Mouse (Mus musculus): Measurements from ENCODE around the gene Mas1. TPM values are rescaled to one million over a fixed set of nuclear protein-coding genes. Genes with fewer than 3 reads are reported as not detected.

The Mas1 gene
- polyA plus RNA-seq, 1 experiment from 2014 or later: 1.7 TPM

DNA sequence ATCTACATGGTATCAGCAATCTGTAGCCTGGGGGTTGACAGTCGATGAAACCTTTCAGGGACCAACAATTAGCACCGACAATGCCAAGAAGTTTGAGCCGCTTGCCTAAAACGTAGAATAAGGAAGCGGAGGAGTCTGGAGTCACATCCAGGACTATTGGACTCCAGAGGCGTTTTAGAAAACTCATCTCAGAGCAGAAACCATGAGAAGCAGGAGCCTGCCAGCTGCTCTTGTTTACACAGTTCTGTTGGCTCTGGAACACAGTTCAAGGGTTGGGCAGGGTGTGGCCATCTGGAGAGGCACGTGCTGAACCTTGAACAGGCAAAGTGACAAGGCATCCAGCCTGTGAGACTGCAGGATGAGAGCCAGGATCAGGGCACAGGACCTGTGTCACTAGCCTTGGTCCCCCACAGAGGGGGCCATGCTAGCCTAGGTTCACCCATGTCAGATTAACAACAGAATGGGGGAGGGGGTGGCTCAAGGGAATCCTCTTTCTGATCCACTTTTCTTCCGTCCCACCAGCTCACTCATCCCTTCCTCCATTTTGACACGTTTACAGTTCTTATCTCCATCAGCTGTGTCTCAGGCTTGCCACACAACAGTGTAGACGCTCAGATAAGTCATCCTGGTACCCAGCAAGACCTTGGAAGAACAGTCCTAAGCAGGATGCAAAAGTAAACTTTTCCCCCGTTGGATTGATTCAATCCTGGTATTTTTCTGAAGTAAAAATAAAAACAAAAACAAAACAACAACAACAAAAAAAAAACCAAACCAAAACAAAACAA, 75.3 kb downstream of the Mas1 start:
- WGBS: 63% methylated on average over 11 of the region's 11 CpGs
- peaks cover 59% of the 10 kb centered on the region for H3K4me1 ChIP-seq
- H3K4me2 ChIP-seq (replicated peaks): no peak overlapping the region
- peaks cover 11% of the 10 kb centered on the region for H3K36me3 ChIP-seq
- H3K27ac ChIP-seq: peak overlapping the region; percentile 69
- H3K9me3 ChIP-seq: peaks cover 11% of the 10 kb centered on the region
- H3K27me3 ChIP-seq: no peaks in the 10 kb centered on the region
- ATAC-seq (ENCODE audit: low FRiP score, low read depth): no peak
- no peak overlapping the region for H3K9ac ChIP-seq
- no peak overlapping the region for H3K4me3 ChIP-seq

- H3K9me3 ChIP-seq: peaks cover 12% of the 10 kb centered on the region
- WGBS: 11% methylated on average over 4 of the region's 4 CpGs
- no peak overlapping the region for H3K4me3 ChIP-seq
- H3K36me3 ChIP-seq: peaks cover 14% of the 10 kb centered on the region
- H3K4me2 ChIP-seq (replicated peaks): peak overlapping the region; percentile 38; the same call in 1 of the 2 replicates
- peak overlapping the region; percentile 94 for H3K27ac ChIP-seq
- peak; percentile 67 for ATAC-seq (ENCODE audit: low FRiP score, low read depth)
- no peaks in the 10 kb centered on the region for H3K27me3 ChIP-seq
- H3K9ac ChIP-seq: no peak overlapping the region
- H3K4me1 ChIP-seq: peaks cover 59% of the 10 kb centered on the region
Observed at GRCm38 (mm10) chr17:12791420-12791819, 76.5 kb downstream of the Mas1 start.

- Histone ChIP-seq H3K9ac (peak overlapping the region; percentile 31; the same call in 1 of the 2 replicates), H3K36me3 (peaks cover 14% of the 10 kb centered on the region), H3K4me3 (no peak overlapping the region), H3K4me2 (replicated peaks) (peak overlapping the region; percentile 38), H3K4me1 (peaks cover 59% of the 10 kb centered on the region), H3K27ac (peak overlapping the region; percentile 94), H3K27me3 (no peaks in the 10 kb centered on the region), H3K9me3 (peaks cover 12% of the 10 kb centered on the region)
- 5% methylated on average over 5 of the region's 5 CpGs for WGBS
- ATAC-seq (ENCODE audit: low FRiP score, low read depth): 0 out of 2 replicates have a peak, but pooled peaks have one; percentile 1
Observed at GRCm38 (mm10) chr17:12791079-12791406, 76.9 kb downstream of the Mas1 start.

Small RNA genes lying within 50 kb of the gene (microRNA-seq; reads per million reads assigned to microRNA genes)
- gene Gm24085: not detected

Other genes starting within 250 kb of the Mas1 start
- 0.25 TPM in 1 of 2 replicates, not detected in the other for gene Slc22a1, start 192.3 kb downstream of the Mas1 start, polyA plus RNA-seq (2015; fragmentation: Nextera tagmentation; extraction: Ambion mirVana)
- 48.7 and 51.5 TPM in 2 replicates for gene Igf2r, start 98.5 kb downstream of the Mas1 start, polyA plus RNA-seq (2015; fragmentation: Nextera tagmentation; extraction: Ambion mirVana)
- gene Mrgprh, start 7.9 kb upstream of the Mas1 start, polyA plus RNA-seq (2015; fragmentation: Nextera tagmentation; extraction: Ambion mirVana): 0.08 and 0.09 TPM in 2 replicates
- gene Pnldc1, start 42.1 kb upstream of the Mas1 start, polyA plus RNA-seq (2015; fragmentation: Nextera tagmentation; extraction: Ambion mirVana): 1.8 and 2.4 TPM in 2 replicates
- gene Tcp1, start 47.6 kb upstream of the Mas1 start, polyA plus RNA-seq (2015; fragmentation: Nextera tagmentation; extraction: Ambion mirVana): 450 and 465 TPM in 2 replicates
- 155 and 161 TPM in 2 replicates for gene Mrpl18, start 48.2 kb upstream of the Mas1 start, polyA plus RNA-seq (2015; fragmentation: Nextera tagmentation; extraction: Ambion mirVana)
- gene Acat3, start 72.5 kb upstream of the Mas1 start, polyA plus RNA-seq (2015; fragmentation: Nextera tagmentation; extraction: Ambion mirVana): 0.70 and 1.0 TPM in 2 replicates
- gene Acat2, start 92.6 kb upstream of the Mas1 start, polyA plus RNA-seq (2015; fragmentation: Nextera tagmentation; extraction: Ambion mirVana): 207 and 209 TPM in 2 replicates
- 173 and 180 TPM in 2 replicates for gene Wtap, start 126.0 kb upstream of the Mas1 start, polyA plus RNA-seq (2015; fragmentation: Nextera tagmentation; extraction: Ambion mirVana)
- 85.1 and 93.4 TPM in 2 replicates for gene Sod2, start 138.7 kb upstream of the Mas1 start, polyA plus RNA-seq (2015; fragmentation: Nextera tagmentation; extraction: Ambion mirVana)
- gene Gpr31b, start 184.2 kb upstream of the Mas1 start, polyA plus RNA-seq (2015; fragmentation: Nextera tagmentation; extraction: Ambion mirVana): not detected in 2 replicates
- gene Tcp10b, start 193.0 kb upstream of the Mas1 start, polyA plus RNA-seq (2015; fragmentation: Nextera tagmentation; extraction: Ambion mirVana): 0.17 TPM in 1 of 2 replicates, not detected in the other

Data from limb, embryonic 13.5 days (tissue).